Mouse (Mus musculus) embryonic fibroblast, embryonic 13.5 days (primary cell): ENCODE measurements around the gene Odf3.

Experiments used
- CTCF ChIP-seq: IDR thresholded peaks from 2 replicates; pipeline ENCODE4 v1.5.1; 2011; ENCODE audit warnings: mild to moderate bottlenecking, control low read depth, low read length, moderate library complexity, borderline replicate concordance; ENCODE audit not compliant: insufficient read depth
- POLR2A ChIP-seq: IDR thresholded peaks from 2 replicates; pipeline ENCODE4 v1.6.1; 2011; ENCODE audit warnings: low read depth, mild to moderate bottlenecking, control low read depth, low read length, moderate library complexity

GRCm38 (mm10) chr7:140831447-140831846 is 16.2 kb upstream of the Odf3 start:
- TF ChIP-seq CTCF (no peak), POLR2A (no peak)
